Mouse (Mus musculus) embryo, embryonic 11 days (tissue): ENCODE results near the gene Tpo.

Experiments
- DNase-seq: peaks from one replicate; pipeline ENCODE4 v3.0.0-alpha.2; 2015

The Tpo gene

GRCm38 (mm10) chr12:30132524-30132923, at the start of gene Tpo:
TSS of gene Tpo (minus strand) at chr12:30132624.
- DNase-seq, result no peak

- no peak for DNase-seq
These were observed 49.3 kb upstream of the Tpo start for GRCm38 (mm10) chr12:30181721-30182120.

GRCm38 (mm10) chr12:30179623-30180022, 47.2 kb upstream of the Tpo start:
- DNase-seq, result no peak

GRCm38 (mm10) chr12:30177966-30178365, 45.5 kb upstream of the Tpo start:
- DNase-seq, result no peak

GRCm38 (mm10) chr12:30177529-30177928, 45.1 kb upstream of the Tpo start:
- DNase-seq, result no peak

GRCm38 (mm10) chr12:30168491-30168890, 36.1 kb upstream of the Tpo start:
- no peak for DNase-seq

- no peak for DNase-seq
These were observed 32.1 kb upstream of the Tpo start for GRCm38 (mm10) chr12:30164538-30164937.

GRCm38 (mm10) chr12:30164005-30164404, 31.6 kb upstream of the Tpo start:
- DNase-seq, result no peak

GRCm38 (mm10) chr12:30161731-30162406, 29.4 kb upstream of the Tpo start:
- DNase-seq, result no peak

GRCm38 (mm10) chr12:30160475-30160874, 28.1 kb upstream of the Tpo start:
- no peak for DNase-seq

- no peak for DNase-seq
These were observed 27.4 kb upstream of the Tpo start for GRCm38 (mm10) chr12:30159788-30160187.

- no peak for DNase-seq
These were observed 21.8 kb upstream of the Tpo start for GRCm38 (mm10) chr12:30154079-30154673.

- DNase-seq, result peak; percentile 33
These were observed 9.7 kb upstream of the Tpo start for GRCm38 (mm10) chr12:30142085-30142484.

- DNase-seq, result no peak
These were observed 3.1 kb downstream of the Tpo start for GRCm38 (mm10) chr12:30129411-30129716.

GRCm38 (mm10) chr12:30128561-30129410, 3.6 kb downstream of the Tpo start:
- peak; percentile 77 for DNase-seq

- no peak for DNase-seq
These were observed 10.1 kb downstream of the Tpo start for GRCm38 (mm10) chr12:30122347-30122746.

- DNase-seq, result no peak
These were observed 20.2 kb downstream of the Tpo start for GRCm38 (mm10) chr12:30112271-30112670.

GRCm38 (mm10) chr12:30109646-30110605, 22.5 kb downstream of the Tpo start:
- no peak for DNase-seq

GRCm38 (mm10) chr12:30102891-30103565, 29.4 kb downstream of the Tpo start:
- DNase-seq, result peak; percentile 36

- DNase-seq, result no peak
These were observed 40.3 kb downstream of the Tpo start for GRCm38 (mm10) chr12:30092081-30092480.

GRCm38 (mm10) chr12:30083971-30084370, 48.5 kb downstream of the Tpo start:
- no peak for DNase-seq

GRCm38 (mm10) chr12:30077056-30077455, 55.4 kb downstream of the Tpo start:
- no peak for DNase-seq
